ENCODE assay signal across 15 mouse cellular contexts in genomic region chr16:20416262-20416661, GRCm38 (mm10).
"Had no signal": no experiment of that assay in that cellular context is flagged by ENCODE, and none has a peak within 500 bp of the region (broad histone marks: within the 10 kb centered on the region; RNA-seq: fewer than 3 reads in every experiment).

No protein-coding gene starts in this region.

- H3K4me3 ChIP-seq: neural tube, embryonic 13.5 days; neural tube, embryonic 15.5 days; stomach, embryonic 15.5 days had no signal

- DNase-seq: retina, postnatal 1 day; right cerebral cortex, adult 18-20 months; right cerebral cortex, postnatal 14 days; right cerebral cortex, postnatal 25 days; right cerebral cortex, postnatal 4 days; spleen, adult 18-20 months; thymus, adult 18-20 months; thymus, adult 2 months; thymus, postnatal 14 days; thymus, postnatal 25 days; thymus, postnatal 36 days; thymus, postnatal 4 days had no signal

- H3K9me3 ChIP-seq: neural tube, embryonic 13.5 days; neural tube, embryonic 15.5 days; stomach, embryonic 15.5 days had no signal

- H3K4me1 ChIP-seq: neural tube, embryonic 13.5 days; neural tube, embryonic 15.5 days; stomach, embryonic 15.5 days had no signal

- H3K27ac ChIP-seq: neural tube, embryonic 13.5 days; neural tube, embryonic 15.5 days; stomach, embryonic 15.5 days had no signal

- H3K4me2 ChIP-seq: neural tube, embryonic 13.5 days; neural tube, embryonic 15.5 days; stomach, embryonic 15.5 days had no signal

- H3K9ac ChIP-seq: neural tube, embryonic 13.5 days; neural tube, embryonic 15.5 days; stomach, embryonic 15.5 days had no signal

- H3K27me3 ChIP-seq: neural tube, embryonic 13.5 days; neural tube, embryonic 15.5 days; stomach, embryonic 15.5 days had no signal
